Mouse (Mus musculus) myocyte (in vitro differentiated cells): Measurements from ENCODE around the gene Lim2. TPM values are rescaled to one million over a fixed set of nuclear protein-coding genes. Genes with fewer than 3 reads are reported as not detected.

ENCODE experiments used
- H3K27me3 ChIP-seq: one replicate; pipeline ENCODE4 v1.6.1; 2011; ENCODE audit not compliant: control insufficient read depth, insufficient read depth, insufficient read length
- H3K36me3 ChIP-seq: one replicate; pipeline ENCODE4 v1.6.1; 2011; ENCODE audit not compliant: control insufficient read depth, insufficient read depth
- H3K4me2 ChIP-seq: one replicate; pipeline ENCODE4 v1.6.1; 2011; ENCODE audit warnings: low read depth, control low read depth
- H3K4me3 ChIP-seq: one replicate; pipeline ENCODE4 v1.5.1; 2011; ENCODE audit warnings: mild to moderate bottlenecking, control low read depth, moderate library complexity
- H3K79me2 ChIP-seq: one replicate; pipeline ENCODE4 v1.6.1; 2011; ENCODE audit not compliant: control insufficient read depth, insufficient read depth
- H3ac ChIP-seq: one replicate; pipeline ENCODE4 v1.6.1; 2011; ENCODE audit not compliant: control insufficient read depth, insufficient read length
- CEBPB ChIP-seq: IDR thresholded peaks from 2 replicates; pipeline ENCODE4 v1.6.1; 2011; ENCODE audit warnings: mild to moderate bottlenecking, moderate library complexity; ENCODE audit not compliant: poor library complexity, insufficient read depth, severe bottlenecking
- E2F4 ChIP-seq: IDR thresholded peaks from one replicate; pipeline ENCODE4 v1.6.1; 2011; ENCODE audit warnings: mild to moderate bottlenecking, control low read depth, moderate library complexity; ENCODE audit not compliant: insufficient read depth
- MAX ChIP-seq: IDR thresholded peaks from one replicate; pipeline ENCODE4 v1.6.1; 2011; ENCODE audit warnings: low read depth, mild to moderate bottlenecking, control low read depth
- MYOD1 ChIP-seq, 3 experiments: IDR thresholded peaks; one replicate each; pipeline ENCODE4 v1.6.1; 2011; ENCODE audit warnings: control low read depth in 2 of 3, low read depth in 2 of 3, mild to moderate bottlenecking in 2 of 3, moderate library complexity in 1 of 3; ENCODE audit not compliant: insufficient read length in 2 of 3, control insufficient read depth in 1 of 3
- MYOG ChIP-seq, 3 experiments: IDR thresholded peaks; one replicate each; pipeline ENCODE4 v1.6.1; 2011; ENCODE audit warnings: control low read depth in 2 of 3, low read depth in 2 of 3, mild to moderate bottlenecking in 2 of 3; ENCODE audit not compliant: insufficient read length in 2 of 3, control insufficient read depth in 1 of 3, insufficient read depth in 1 of 3
- POLR2A ChIP-seq: IDR thresholded peaks from one replicate; pipeline ENCODE4 v1.6.1; 2011; ENCODE audit warnings: low read depth, mild to moderate bottlenecking, control low read depth, moderate library complexity; ENCODE audit not compliant: insufficient read length
- POLR2AphosphoS2 ChIP-seq: IDR thresholded peaks from one replicate; pipeline ENCODE4 v1.6.1; 2011; ENCODE audit warnings: low read depth, control low read depth; ENCODE audit not compliant: insufficient read length
- REST ChIP-seq: IDR thresholded peaks from one replicate; pipeline ENCODE4 v1.6.1; 2011; ENCODE audit warnings: mild to moderate bottlenecking, control low read depth, moderate library complexity; ENCODE audit not compliant: insufficient read depth, insufficient read length
- SRF ChIP-seq: IDR thresholded peaks from one replicate; pipeline ENCODE4 v1.6.1; 2011; ENCODE audit warnings: low read depth; ENCODE audit not compliant: control insufficient read depth, insufficient read length
- TCF12 ChIP-seq: IDR thresholded peaks from one replicate; pipeline ENCODE4 v1.6.1; 2011; ENCODE audit warnings: mild to moderate bottlenecking, control low read depth; ENCODE audit not compliant: poor library complexity, insufficient read depth, severe bottlenecking
- TCF3 ChIP-seq: IDR thresholded peaks from one replicate; pipeline ENCODE4 v1.6.1; 2011; ENCODE audit warnings: low read depth, control low read depth; ENCODE audit not compliant: insufficient read length
- USF1 ChIP-seq: IDR thresholded peaks from one replicate; pipeline ENCODE4 v1.6.1; 2011; ENCODE audit warnings: low read depth, mild to moderate bottlenecking, control low read depth, moderate library complexity
- polyA plus RNA-seq: library from polyadenylated mRNA; unstranded; fragments of >200 nt; fragmentation: generic; extraction: Trizol; gene quantifications from one replicate; pipeline ENCODE4 v1.2.1, GENCODE M21; 2012; ENCODE audit warnings: missing spikeins

Gene Lim2
- polyA plus RNA-seq, 1 experiment: not detected

- no peaks in the 10 kb centered on the region for H3K27me3 ChIP-seq
- TF ChIP-seq POLR2AphosphoS2 (no peak), SRF (no peak), USF1 (no peak), MYOG (IDR thresholded peaks at IDR 0.05; ENCODE audit: control insufficient read depth in 1 of 3, insufficient read depth in 1 of 3, insufficient read length in 2 of 3, low read depth in 2 of 3) (no peak), REST (no peak), MAX (no peak), TCF3 (no peak), POLR2A (no peak), TCF12 (no peak), MYOD1 (IDR thresholded peaks at IDR 0.05; ENCODE audit: control insufficient read depth in 1 of 3, insufficient read length in 2 of 3, low read depth in 2 of 3) (no peak), CEBPB (no peak), E2F4 (no peak)
- no peak within 1 kb of the TSS for H3ac ChIP-seq
- H3K4me3 ChIP-seq: no peak within 1 kb of the TSS
- no peaks in the 10 kb centered on the region for H3K36me3 ChIP-seq
- H3K79me2 ChIP-seq: no peaks in the 10 kb centered on the region
- H3K4me2 ChIP-seq: no peak within 1 kb of the TSS
Measured at GRCm38 (mm10) chr7:43436341-43437255, 9.1 kb downstream of the Lim2 start, which contains the start of gene Nkg7. Nkg7 (plus strand) TSS chr7:43437073.

GRCm38 (mm10) chr7:43438611-43439010, 11.1 kb downstream of the Lim2 start:
- Histone ChIP-seq H3K4me2 (no peak overlapping the region), H3K79me2 (no peaks in the 10 kb centered on the region), H3ac (no peak overlapping the region), H3K4me3 (no peak overlapping the region), H3K36me3 (no peaks in the 10 kb centered on the region), H3K27me3 (no peaks in the 10 kb centered on the region)
- no peak for TF ChIP-seq MYOG (IDR thresholded peaks at IDR 0.05; ENCODE audit: control insufficient read depth in 1 of 3, insufficient read depth in 1 of 3, insufficient read length in 2 of 3, low read depth in 2 of 3)
- no peak for TF ChIP-seq REST
- TF ChIP-seq SRF: no peak
- TF ChIP-seq TCF12: no peak
- TF ChIP-seq POLR2AphosphoS2: no peak
- no peak for TF ChIP-seq MYOD1 (IDR thresholded peaks at IDR 0.05; ENCODE audit: control insufficient read depth in 1 of 3, insufficient read length in 2 of 3, low read depth in 2 of 3)
- no peak for TF ChIP-seq POLR2A
- no peak for TF ChIP-seq TCF3

GRCm38 (mm10) chr7:43440482-43440881, 13.0 kb downstream of the Lim2 start, which contains the start of gene Cldnd2:
Cldnd2 (plus strand) TSS chr7:43440782.
- Histone ChIP-seq H3K27me3 (no peaks in the 10 kb centered on the region), H3K4me3 (no peak within 1 kb of the TSS), H3K79me2 (peaks cover 7% of the 10 kb centered on the region), H3K36me3 (no peaks in the 10 kb centered on the region), H3K4me2 (no peak within 1 kb of the TSS), H3ac (no peak within 1 kb of the TSS)
- TF ChIP-seq MYOG (IDR thresholded peaks at IDR 0.05; ENCODE audit: control insufficient read depth in 1 of 3, insufficient read depth in 1 of 3, insufficient read length in 2 of 3, low read depth in 2 of 3): no peak
- TF ChIP-seq MYOD1 (IDR thresholded peaks at IDR 0.05; ENCODE audit: control insufficient read depth in 1 of 3, insufficient read length in 2 of 3, low read depth in 2 of 3): no peak
- TF ChIP-seq CEBPB: no peak
- no peak for TF ChIP-seq MAX
- no peak for TF ChIP-seq SRF
- TF ChIP-seq REST: no peak
- TF ChIP-seq POLR2A: no peak
- TF ChIP-seq TCF12: no peak
- no peak for TF ChIP-seq POLR2AphosphoS2
- no peak for TF ChIP-seq USF1
- TF ChIP-seq E2F4: no peak
- no peak for TF ChIP-seq TCF3

GRCm38 (mm10) chr7:43441071-43441470, 13.6 kb downstream of the Lim2 start:
- Histone ChIP-seq H3ac (no peak overlapping the region), H3K79me2 (peaks cover 11% of the 10 kb centered on the region), H3K4me2 (no peak overlapping the region), H3K4me3 (no peak overlapping the region), H3K36me3 (no peaks in the 10 kb centered on the region), H3K27me3 (no peaks in the 10 kb centered on the region)
- TF ChIP-seq MYOG (IDR thresholded peaks at IDR 0.05; ENCODE audit: control insufficient read depth in 1 of 3, insufficient read depth in 1 of 3, insufficient read length in 2 of 3, low read depth in 2 of 3) (no peak), MAX (no peak), SRF (no peak), REST (no peak), TCF3 (no peak), CEBPB (no peak), USF1 (no peak), TCF12 (no peak)
